ENCODE assay signal across 11 mouse cellular contexts in genomic region chr2:120129252-120129908, GRCm38 (mm10). TPM values are rescaled to one million over a fixed set of nuclear protein-coding genes. Genes with fewer than 3 reads are reported as not detected.
A peak's percentile ranks its signal among the peaks of the same experiment; 100 is the strongest.
DNase-seq lines count a peak whose midpoint lies in the region; ATAC-seq and TF ChIP-seq lines count a peak whose summit lies in the region.
"Had no signal": no experiment of that assay in that cellular context is flagged by ENCODE, and none has a peak within 500 bp of the region (broad histone marks: within the 10 kb centered on the region; RNA-seq: fewer than 3 reads in every experiment).

No protein-coding gene starts in this region.

- H3K9me3 ChIP-seq in hindbrain, embryonic 12.5 days (replicated peaks), result no peaks in the 10 kb centered on the region
- no peaks in the 10 kb centered on the region for H3K9me3 ChIP-seq in hindbrain, embryonic 14.5 days (ENCODE audit: control insufficient read depth, low read length)
- H3K9me3 ChIP-seq in megakaryocyte, embryonic 14.5 days, result no peaks in the 10 kb centered on the region
- no peaks in the 10 kb centered on the region for H3K9me3 ChIP-seq in hindbrain, postnatal 0 days (ENCODE audit: low read length)
- no peaks in the 10 kb centered on the region for H3K9me3 ChIP-seq in stomach, postnatal 0 days (ENCODE audit: control insufficient read depth, low read length)
- H3K9me3 ChIP-seq in forebrain, embryonic 11.5 days (ENCODE audit: control insufficient read depth, low read length), result no peaks in the 10 kb centered on the region
- H3K9me3 ChIP-seq: neural tube, embryonic 12.5 days had no signal

- H3K36me3 ChIP-seq in hindbrain, embryonic 12.5 days, result no peaks in the 10 kb centered on the region
- H3K36me3 ChIP-seq in hindbrain, embryonic 14.5 days (replicated peaks; ENCODE audit: control insufficient read depth, insufficient read depth), result no peaks in the 10 kb centered on the region
- H3K36me3 ChIP-seq in megakaryocyte, embryonic 14.5 days (replicated peaks; ENCODE audit: low read length), result peaks cover 95% of the 10 kb centered on the region
- no peaks in the 10 kb centered on the region for H3K36me3 ChIP-seq in hindbrain, postnatal 0 days (ENCODE audit: insufficient read depth, low read length)
- H3K36me3 ChIP-seq in stomach, postnatal 0 days (ENCODE audit: control insufficient read depth, insufficient read depth, low read length), result 0 out of 2 replicates have a peak, but pooled peaks cover 3% of the 10 kb centered on the region
- no peaks in the 10 kb centered on the region for H3K36me3 ChIP-seq in forebrain, embryonic 11.5 days (ENCODE audit: control insufficient read depth, insufficient read depth, low read length)
- H3K36me3 ChIP-seq: neural tube, embryonic 12.5 days had no signal

- no peak overlapping the region for H3K4me2 ChIP-seq in hindbrain, embryonic 12.5 days (replicated peaks)
- no peak overlapping the region for H3K4me2 ChIP-seq in hindbrain, embryonic 14.5 days (replicated peaks)
- H3K4me2 ChIP-seq in hindbrain, postnatal 0 days (ENCODE audit: low read depth, low read length), result no peak overlapping the region
- H3K4me2 ChIP-seq in stomach, postnatal 0 days (replicated peaks; ENCODE audit: low read depth), result no peak overlapping the region
- H3K4me2 ChIP-seq in forebrain, embryonic 11.5 days (ENCODE audit: low read depth, low read length, severe bottlenecking), result no peak overlapping the region
- H3K4me2 ChIP-seq: neural tube, embryonic 12.5 days had no signal

- TF ChIP-seq CTCF in hindbrain, postnatal 0 days (IDR thresholded peaks at IDR 0.05; ENCODE audit: low read depth), result no peak
- TF ChIP-seq CTCF in stomach, postnatal 0 days (IDR thresholded peaks at IDR 0.05; ENCODE audit: low read depth), result no peak

- ATAC-seq in hindbrain, embryonic 12.5 days (ENCODE audit: low FRiP score), result no peak
- ATAC-seq in hindbrain, embryonic 14.5 days (ENCODE audit: low FRiP score), result no peak
- ATAC-seq in megakaryocyte, adult 5-6 weeks (ENCODE audit: poor library complexity, severe bottlenecking), result no peak
- no peak for ATAC-seq in hindbrain, postnatal 0 days
- ATAC-seq in stomach, postnatal 0 days (ENCODE audit: low FRiP score, low TSS enrichment), result no peak
- no peak for ATAC-seq in forebrain, embryonic 11.5 days (replicated peaks; ENCODE audit: low FRiP score)

- no peak overlapping the region for H3K4me3 ChIP-seq in hindbrain, embryonic 12.5 days
- H3K4me3 ChIP-seq in hindbrain, embryonic 14.5 days (replicated peaks; ENCODE audit: low read length), result no peak overlapping the region
- H3K4me3 ChIP-seq in megakaryocyte, embryonic 14.5 days (replicated peaks), result peak overlapping the region; percentile 29
- no peak overlapping the region for H3K4me3 ChIP-seq in hindbrain, postnatal 0 days (ENCODE audit: low read length)
- H3K4me3 ChIP-seq in stomach, postnatal 0 days (ENCODE audit: low read depth, low read length), result no peak overlapping the region
- no peak overlapping the region for H3K4me3 ChIP-seq in forebrain, embryonic 11.5 days (ENCODE audit: low read depth, low read length)
- H3K4me3 ChIP-seq: erythroblast, embryonic 14.5 days; neural tube, embryonic 12.5 days had no signal

- 0 out of 2 replicates have a peak, but pooled peaks cover 3% of the 10 kb centered on the region for H3K4me1 ChIP-seq in hindbrain, embryonic 12.5 days
- no peaks in the 10 kb centered on the region for H3K4me1 ChIP-seq in hindbrain, embryonic 14.5 days (replicated peaks; ENCODE audit: control insufficient read depth, insufficient read depth, low read length)
- H3K4me1 ChIP-seq in megakaryocyte, embryonic 14.5 days, result peaks cover 89% of the 10 kb centered on the region
- no peaks in the 10 kb centered on the region for H3K4me1 ChIP-seq in hindbrain, postnatal 0 days (ENCODE audit: insufficient read depth, low read length)
- peaks cover 18% of the 10 kb centered on the region for H3K4me1 ChIP-seq in stomach, postnatal 0 days (replicated peaks; ENCODE audit: control insufficient read depth, insufficient read depth)
- H3K4me1 ChIP-seq in forebrain, embryonic 11.5 days (replicated peaks; ENCODE audit: control insufficient read depth, insufficient read depth, low read length), result no peaks in the 10 kb centered on the region
- H3K4me1 ChIP-seq: neural tube, embryonic 12.5 days had no signal

- no peak for DNase-seq in hindbrain, embryonic 14.5 days (ENCODE audit: low spot score)
- DNase-seq in hindbrain, postnatal 0 days (ENCODE audit: low spot score), result no peak
- DNase-seq in stomach, postnatal 0 days (ENCODE audit: low spot score), result no peak
- no peak for DNase-seq in natural killer cell, adult 2 months (ENCODE audit: low spot score in 2 of 2)
- no peak for DNase-seq in forebrain, embryonic 11.5 days (ENCODE audit: low spot score)
- DNase-seq: thymus, postnatal 4 days had no signal

- H3K27me3 ChIP-seq in hindbrain, embryonic 12.5 days, result no peaks in the 10 kb centered on the region
- H3K27me3 ChIP-seq in hindbrain, embryonic 14.5 days (ENCODE audit: control insufficient read depth, insufficient read depth, low read length), result no peaks in the 10 kb centered on the region
- H3K27me3 ChIP-seq in megakaryocyte, embryonic 14.5 days (replicated peaks), result no peaks in the 10 kb centered on the region
- no peaks in the 10 kb centered on the region for H3K27me3 ChIP-seq in hindbrain, postnatal 0 days (ENCODE audit: insufficient read depth, low read length)
- no peaks in the 10 kb centered on the region for H3K27me3 ChIP-seq in stomach, postnatal 0 days (ENCODE audit: control insufficient read depth, insufficient read depth, low read length)
- no peaks in the 10 kb centered on the region for H3K27me3 ChIP-seq in forebrain, embryonic 11.5 days (ENCODE audit: control insufficient read depth, insufficient read depth, low read length)
- H3K27me3 ChIP-seq: neural tube, embryonic 12.5 days had no signal

- 64% methylated on average over 8 of the region's 8 CpGs for WGBS in hindbrain, embryonic 12.5 days
- WGBS in hindbrain, embryonic 14.5 days, result 73% methylated on average over 8 of the region's 8 CpGs
- WGBS in hindbrain, postnatal 0 days, result 63% methylated on average over 8 of the region's 8 CpGs
- WGBS in stomach, postnatal 0 days, result 36% methylated on average over 8 of the region's 8 CpGs
- 68% methylated on average over 8 of the region's 8 CpGs for WGBS in forebrain, embryonic 11.5 days

- peak overlapping the region; percentile 23; the same call in 1 of the 2 replicates for H3K27ac ChIP-seq in hindbrain, embryonic 12.5 days
- H3K27ac ChIP-seq in hindbrain, embryonic 14.5 days, result no peak overlapping the region
- peak overlapping the region; percentile 15; the same call in 1 of the 2 replicates for H3K27ac ChIP-seq in hindbrain, postnatal 0 days
- H3K27ac ChIP-seq in stomach, postnatal 0 days (replicated peaks), result peak overlapping the region; percentile 78
- no peak overlapping the region for H3K27ac ChIP-seq in forebrain, embryonic 11.5 days (ENCODE audit: low read depth, low read length)
- H3K27ac ChIP-seq: neural tube, embryonic 12.5 days had no signal

- no peak overlapping the region for H3K9ac ChIP-seq in hindbrain, embryonic 12.5 days
- H3K9ac ChIP-seq in hindbrain, embryonic 14.5 days, result no peak overlapping the region
- H3K9ac ChIP-seq in hindbrain, postnatal 0 days (replicated peaks; ENCODE audit: low read length), result no peak overlapping the region
- H3K9ac ChIP-seq in stomach, postnatal 0 days (ENCODE audit: low read length), result no peak overlapping the region
- no peak overlapping the region for H3K9ac ChIP-seq in forebrain, embryonic 11.5 days (ENCODE audit: low read length)
- H3K9ac ChIP-seq: neural tube, embryonic 12.5 days had no signal

- no peak for TF ChIP-seq EP300 in stomach, postnatal 0 days (optimal IDR thresholded peaks at IDR 0.05)

RNA-seq across cellular contexts. Expression of gene Ehd4, which starts 25.0 kb away (rescaled TPM):
- 17.2 and 21.8 TPM in 2 replicates for polyA plus RNA-seq in hindbrain, embryonic 12.5 days (2016; fragmentation: Nextera tagmentation; extraction: Ambion mirVana)
- polyA plus RNA-seq in hindbrain, embryonic 14.5 days (2014; fragmentation: Nextera tagmentation; extraction: Ambion mirVana), result 13.9 and 15.8 TPM in 2 replicates
- polyA plus RNA-seq in megakaryocyte, embryonic 14.5 days (2012; ENCODE audit: insufficient read depth, low replicate concordance), result 55.8 and 61.8 TPM in 2 replicates
- total RNA-seq in megakaryocyte, adult 5-6 weeks (2015), result 50.9 and 56.7 TPM in 2 replicates
- 77.5 and 92.9 TPM in 2 replicates for total RNA-seq in megakaryocyte, adult 5-6 weeks (2017)
- 6.3 and 7.1 TPM in 2 replicates for total RNA-seq in hindbrain, postnatal 0 days (2014; rRNA removed)
- 24.6 and 25.2 TPM in 2 replicates for polyA plus RNA-seq in hindbrain, postnatal 0 days (2015; fragmentation: Nextera tagmentation; extraction: Ambion mirVana)
- 65.6 and 75.1 TPM in 2 replicates for polyA plus RNA-seq in stomach, postnatal 0 days (2015; fragmentation: Nextera tagmentation; extraction: Ambion mirVana)
- polyA plus RNA-seq in forebrain, embryonic 11.5 days (2014; fragmentation: Nextera tagmentation; extraction: Ambion mirVana), result 13.1 and 13.9 TPM in 2 replicates

Comparison
In these comparisons a context has a peak if more than half of its experiments do, and no peak if none do; other contexts are left out.
1. H3K27ac ChIP-seq: peak in hindbrain, embryonic 12.5 days (single experiment), hindbrain, postnatal 0 days (single experiment) and stomach, postnatal 0 days (single experiment); none in hindbrain, embryonic 14.5 days (single experiment) and forebrain, embryonic 11.5 days (single experiment).